Mouse (Mus musculus) stomach, postnatal 0 days (tissue): ENCODE measurements at regions not wholly inside any gene's neighbourhood (a gene's known extent, or its start where the extent isn't known, plus 50 kb on each side); places are given as distances from the start of the nearest gene placed in this dataset.

Experiments used
- CTCF ChIP-seq: IDR thresholded peaks from 2 replicates; pipeline ENCODE4 v1.5.1; 2016; ENCODE audit warnings: antibody characterized with exemption, low read depth, mild to moderate bottlenecking, moderate library complexity
- EP300 ChIP-seq: optimal IDR thresholded peaks from 2 replicates; pipeline ENCODE3; 2016; ENCODE audit warnings: antibody characterized with exemption

GRCm38 (mm10) chr8:89345547-89345946 is 301.6 kb upstream of the Sall1 start:
- TF ChIP-seq CTCF, result no peak
- no peak for TF ChIP-seq EP300
